Mouse (Mus musculus): Measurements from ENCODE around the gene Pdia5. TPM values are rescaled to one million over a fixed set of nuclear protein-coding genes. Genes with fewer than 3 reads are reported as not detected.

Pdia5 gene
- total RNA-seq, 1 experiment from 2014 or later, result 23.4 TPM

DNA sequence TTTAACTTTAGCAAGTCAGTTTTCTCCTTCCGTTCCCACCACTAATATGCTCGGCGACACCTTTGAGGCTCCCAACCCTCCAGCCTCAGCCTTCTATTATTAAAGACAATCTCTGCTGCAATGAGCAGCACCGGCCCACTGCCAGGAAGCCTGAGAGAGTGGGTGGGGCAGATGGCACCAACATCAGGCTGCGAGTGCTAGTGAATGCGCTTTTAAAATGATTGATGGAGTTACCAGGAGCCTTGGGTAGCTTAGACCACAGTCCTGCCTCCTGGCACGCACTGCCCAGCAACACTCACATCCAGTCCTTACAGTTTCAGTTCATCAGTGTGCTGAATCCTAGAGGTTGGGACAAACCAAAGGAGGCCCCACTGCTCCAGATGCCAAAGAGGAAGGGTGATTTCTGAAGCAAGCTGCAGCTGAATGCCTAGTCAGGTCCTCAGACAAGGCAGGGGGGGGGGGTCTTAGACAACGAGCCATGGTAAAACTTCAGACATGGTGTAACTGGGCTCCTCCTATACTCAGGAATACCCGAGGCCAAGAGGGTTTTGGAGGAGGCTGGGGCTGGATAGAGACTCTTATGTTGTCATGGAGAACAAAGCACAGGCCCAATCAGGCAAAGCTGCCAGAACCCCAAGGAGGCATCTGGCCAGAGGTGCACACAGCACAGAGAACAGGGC, 49.2 kb downstream of the Pdia5 start:
- DNase-seq, result no peak

- peak; percentile 79 for DNase-seq
Measured at GRCm38 (mm10) chr16:35439046-35439445, 51.6 kb downstream of the Pdia5 start.

GRCm38 (mm10) chr16:35431608-35432007, 59.1 kb downstream of the Pdia5 start:
- no peak for DNase-seq

DNA sequence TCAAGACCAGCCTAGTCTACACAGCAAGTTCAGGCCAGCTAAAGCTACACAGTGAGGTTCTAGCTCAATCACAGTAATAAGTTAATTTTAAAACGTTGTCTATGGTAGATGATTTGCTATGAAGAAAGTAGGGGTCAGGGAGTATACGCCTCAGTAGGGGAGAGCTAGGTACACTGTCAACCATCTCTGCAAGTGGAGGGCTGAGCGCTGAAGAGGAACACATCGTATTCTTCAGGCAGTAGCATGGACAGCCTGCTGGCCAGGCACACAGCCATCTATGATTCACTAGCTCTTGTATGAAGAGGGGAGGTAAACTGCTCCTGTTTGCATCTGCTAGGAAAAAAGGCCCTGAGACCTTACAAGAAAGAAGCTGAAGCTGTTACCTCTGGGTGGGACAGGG, 65.7 kb downstream of the Pdia5 start:
- DNase-seq, result no peak

- DNase-seq, result no peak
Measured at GRCm38 (mm10) chr16:35423250-35424139, 67.2 kb downstream of the Pdia5 start.

DNA sequence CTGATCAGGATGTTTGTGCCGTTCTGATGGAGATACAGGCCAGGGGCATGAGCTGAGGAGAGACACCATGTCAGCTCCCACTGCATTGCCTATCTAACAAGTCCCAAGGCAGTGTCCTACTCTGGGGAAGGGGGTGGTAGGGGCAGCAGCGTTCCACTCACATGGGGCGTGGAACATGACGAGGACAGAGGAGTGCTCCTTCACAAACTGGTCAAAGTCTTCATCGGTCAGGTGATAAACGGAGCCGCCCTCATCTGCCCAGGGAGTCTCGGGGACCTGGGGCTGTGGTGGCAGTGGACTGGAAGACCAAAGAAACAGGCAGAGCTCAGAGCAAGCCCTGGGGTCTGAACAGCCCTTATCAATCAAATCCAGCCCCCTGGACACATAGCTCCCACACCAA, 68.0 kb downstream of the Pdia5 start:
- DNase-seq, result no peak

- DNase-seq, result peak; percentile 48
Measured at GRCm38 (mm10) chr16:35422141-35422540, 68.5 kb downstream of the Pdia5 start.

DNA sequence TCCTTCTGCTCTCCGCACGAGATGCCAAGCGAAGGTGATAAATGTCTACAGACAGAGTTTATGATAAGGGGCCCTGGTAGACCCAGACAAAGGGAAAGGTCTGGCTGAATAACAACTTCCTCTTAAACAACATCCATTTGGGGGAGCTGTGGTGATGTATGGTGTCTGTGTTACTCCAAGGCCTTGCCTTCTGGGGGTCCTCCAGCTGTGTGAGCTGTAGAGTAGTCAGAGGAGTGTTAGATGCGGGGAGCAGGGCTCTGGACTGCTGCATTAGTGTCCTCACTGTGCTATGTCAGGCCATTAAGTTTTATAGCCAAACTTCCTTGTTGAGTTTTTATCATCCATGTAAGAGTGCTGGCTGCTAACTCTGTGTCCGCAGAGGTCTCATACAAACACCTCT, 76.1 kb downstream of the Pdia5 start:
- no peak for DNase-seq

DNA sequence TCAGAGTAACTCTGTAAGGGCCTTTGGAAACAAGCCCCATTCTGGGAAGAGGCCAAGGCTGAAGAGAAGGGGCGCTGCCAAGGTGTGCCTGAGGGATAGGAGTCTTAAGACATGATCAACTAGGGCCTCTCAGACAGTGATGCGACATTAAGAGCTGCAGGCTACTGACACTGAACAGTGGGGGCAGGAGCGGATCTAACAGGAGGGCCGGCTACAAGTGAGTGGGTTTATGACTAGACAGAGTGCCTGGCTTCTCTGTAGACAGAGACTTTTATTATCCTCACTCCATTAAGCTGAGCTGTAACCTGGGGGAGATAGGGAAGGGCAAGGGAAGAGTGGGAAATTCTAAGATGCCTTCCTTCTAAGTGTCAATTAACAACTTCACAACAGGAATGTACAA, 84.0 kb downstream of the Pdia5 start:
- no peak for DNase-seq

GRCm38 (mm10) chr16:35406166-35406565, 84.5 kb downstream of the Pdia5 start:
- DNase-seq, result no peak

DNA sequence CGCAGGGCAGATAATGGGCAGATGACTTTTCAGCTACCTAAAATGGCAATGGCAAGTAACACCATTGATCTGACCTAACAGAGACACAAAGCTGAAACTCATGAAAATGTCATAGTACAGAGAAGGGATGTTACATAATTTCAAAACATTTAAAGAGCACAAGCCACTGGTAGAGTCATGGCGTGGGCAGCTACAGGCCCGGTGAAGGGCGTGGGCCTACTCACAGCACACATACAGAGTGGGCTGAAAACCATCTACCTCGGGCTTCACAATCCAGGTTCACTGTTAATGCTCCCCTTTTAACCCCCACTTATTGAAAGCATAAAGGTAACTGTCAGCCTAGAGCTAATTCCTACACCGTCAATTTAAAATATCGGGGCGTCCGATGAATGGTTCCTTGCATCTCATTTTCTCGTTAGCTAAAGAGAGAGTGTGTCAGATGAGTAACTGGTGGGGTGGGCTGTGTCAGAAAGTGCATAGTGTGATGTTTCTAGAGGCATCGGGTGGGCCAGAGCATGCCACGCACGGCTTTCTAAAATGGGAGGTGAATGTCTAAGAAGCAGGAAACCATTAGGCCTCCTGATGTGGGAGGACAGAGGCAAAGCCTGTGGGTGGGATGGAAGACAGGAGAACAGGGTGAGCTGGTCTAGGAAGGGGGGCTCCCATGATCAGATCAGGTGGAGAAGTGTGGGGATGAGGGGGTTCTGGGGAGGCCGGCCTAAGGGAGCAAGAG, 85.2 kb downstream of the Pdia5 start:
- DNase-seq, result no peak

- no peak for DNase-seq
Measured at GRCm38 (mm10) chr16:35404864-35405263, 85.8 kb downstream of the Pdia5 start.

DNA sequence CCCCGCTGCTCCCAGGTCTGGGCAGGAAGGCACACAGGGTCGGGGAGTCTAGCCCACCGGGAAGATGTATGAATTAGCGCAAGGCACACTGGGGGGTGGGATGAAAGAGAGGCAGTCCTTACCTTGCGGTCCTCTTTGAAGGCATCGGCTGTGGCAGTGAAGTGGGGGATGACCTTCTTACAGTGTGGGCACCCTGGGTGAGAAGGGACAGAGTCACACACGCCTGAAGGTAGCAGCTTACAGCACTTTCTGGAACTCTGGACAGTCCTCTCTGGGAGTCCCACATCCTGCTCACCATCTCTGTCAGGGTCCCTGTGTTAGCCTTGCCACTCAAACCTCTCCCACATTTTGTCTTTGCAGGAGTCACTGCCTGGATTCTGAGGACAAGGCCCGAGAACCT, 86.8 kb downstream of the Pdia5 start:
- no peak for DNase-seq

DNA sequence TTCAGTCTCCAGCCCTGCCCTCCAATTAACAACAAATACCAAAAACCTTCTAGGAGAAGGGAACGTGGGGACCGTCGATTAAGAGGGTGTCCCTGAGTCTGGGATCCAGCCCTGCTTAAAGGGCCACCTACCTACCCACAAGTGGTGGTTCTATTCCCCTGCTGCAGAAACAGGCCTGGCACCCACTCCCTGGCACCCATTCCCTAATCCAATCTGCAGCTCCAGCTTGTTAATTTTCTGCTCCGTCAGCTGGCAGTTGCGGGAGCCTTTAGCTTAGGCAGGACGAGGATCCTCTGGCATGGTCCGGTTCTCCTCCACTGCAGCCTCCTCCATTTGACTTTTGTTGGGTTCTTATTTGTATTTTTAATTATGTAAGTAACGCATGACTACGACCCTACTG, 87.3 kb downstream of the Pdia5 start:
- no peak for DNase-seq

DNA sequence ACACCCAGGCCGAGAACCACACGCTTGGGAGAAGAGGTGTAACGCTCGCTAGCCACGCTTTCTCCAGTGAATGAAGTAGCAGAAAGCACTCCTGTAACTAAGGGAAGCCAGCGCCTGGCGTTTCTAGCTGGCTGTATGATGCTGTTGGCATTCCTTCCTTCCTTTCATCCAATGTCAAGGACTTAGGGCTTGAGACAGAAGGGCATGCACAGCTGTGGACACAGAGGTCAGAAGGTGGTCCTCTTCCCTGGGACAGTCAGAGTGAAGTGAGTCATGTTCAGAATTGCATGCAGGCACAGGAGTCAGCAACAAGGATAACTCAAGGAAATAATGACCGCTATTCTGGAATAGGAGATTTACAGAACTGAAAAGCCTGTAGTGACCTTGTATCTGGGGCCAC, 97.9 kb downstream of the Pdia5 start:
- no peak for DNase-seq

DNA sequence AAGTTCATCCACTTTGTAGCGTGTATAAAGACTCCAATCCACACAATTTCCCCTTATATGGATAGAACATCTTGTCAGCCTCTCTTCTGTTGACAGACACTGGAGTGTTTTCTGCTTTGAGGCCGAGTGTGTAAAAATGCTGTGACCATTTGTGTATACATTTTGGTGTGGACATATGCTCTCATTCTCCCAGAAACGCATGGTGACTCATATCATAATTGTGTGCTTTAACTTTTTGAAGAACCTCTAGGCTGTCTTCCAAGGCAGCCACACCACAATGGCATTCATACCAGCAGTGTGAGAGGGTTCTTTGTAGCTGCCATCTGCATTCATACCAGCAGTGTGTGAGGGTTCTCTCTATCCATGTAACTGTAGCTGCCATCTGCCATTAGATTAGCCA, 105.0 kb downstream of the Pdia5 start:
- no peak for DNase-seq

- no peak for DNase-seq
Measured at GRCm38 (mm10) chr16:35380048-35380447, 110.6 kb downstream of the Pdia5 start.

DNA sequence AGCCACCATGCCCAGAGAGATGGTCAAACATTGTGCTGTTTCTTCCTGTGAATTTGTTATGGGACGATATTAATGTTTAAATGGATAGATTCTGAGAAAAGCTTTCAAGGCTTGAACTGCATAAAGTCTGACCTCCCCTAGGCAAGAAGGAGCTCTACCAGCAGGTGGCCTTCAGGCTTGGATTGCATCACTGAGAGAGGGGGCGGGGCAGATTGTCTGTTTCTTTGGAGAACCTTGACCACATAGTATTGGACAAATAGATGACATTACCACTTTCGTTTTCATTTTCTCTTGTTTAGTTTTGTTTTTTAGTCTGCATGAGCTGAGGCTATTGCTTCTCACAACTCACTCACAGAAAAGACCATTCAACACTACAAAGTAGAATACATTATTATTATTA, 111.3 kb downstream of the Pdia5 start:
- peak; percentile 82 for DNase-seq

GRCm38 (mm10) chr16:35364063-35364428, 126.6 kb downstream of the Pdia5 start:
- DNase-seq, result no peak

DNA sequence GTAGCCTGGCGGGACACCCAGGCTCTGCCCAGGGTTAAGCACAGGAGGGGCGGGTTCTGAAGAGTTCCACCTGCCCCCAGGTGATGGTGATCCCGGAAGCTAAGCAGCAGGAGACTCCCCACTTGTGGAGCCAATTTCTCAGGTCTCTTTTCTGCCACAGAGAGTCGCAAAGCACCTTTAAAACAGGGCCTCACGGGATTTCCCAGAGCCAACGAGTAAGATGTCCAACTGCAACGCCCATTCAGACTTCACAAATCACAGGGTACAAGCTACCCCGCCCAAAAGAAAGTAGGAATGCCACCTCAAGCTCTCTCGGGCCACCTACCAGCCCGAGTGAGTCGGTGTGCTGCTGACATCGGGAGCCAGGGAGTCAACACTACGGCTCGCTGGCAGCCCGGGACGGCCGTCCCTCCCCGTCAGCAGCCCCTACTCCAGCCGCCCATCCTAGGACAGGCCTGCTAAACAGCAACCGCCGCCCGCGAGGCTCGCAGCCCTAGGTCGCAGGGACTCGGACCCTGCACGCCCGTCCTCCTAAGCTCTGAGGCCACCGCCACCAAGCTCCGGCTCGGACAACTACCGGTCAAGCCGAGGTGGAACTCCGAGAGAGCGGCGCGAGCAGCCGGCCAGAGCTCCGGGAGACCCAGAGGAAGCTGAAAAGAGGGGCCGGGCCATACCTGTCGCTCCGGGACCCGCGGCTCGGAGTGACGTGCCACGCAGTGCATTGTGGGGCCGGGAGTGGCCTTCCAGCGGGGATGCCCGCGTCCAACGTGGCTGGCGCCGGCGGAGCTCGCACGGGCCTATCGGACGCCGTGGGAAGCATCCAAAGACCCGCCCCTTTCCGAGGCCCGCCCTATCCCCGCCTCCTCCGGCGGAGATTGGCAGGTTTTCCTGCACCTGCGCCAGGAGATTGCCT, 127.3 kb downstream of the Pdia5 start, which contains the start of gene Sec22a:
Gene Sec22a, minus strand, starts transcription at position 769 of the 913 bp plus-strand sequence.
- peak; percentile 96 for DNase-seq

GRCm38 (mm10) chr16:35362221-35362620, 128.5 kb downstream of the Pdia5 start:
- no peak for DNase-seq

- DNase-seq, result peak; percentile 74
Measured at GRCm38 (mm10) chr16:35360593-35360992, 130.1 kb downstream of the Pdia5 start.
